Mouse (Mus musculus): Measurements from ENCODE around the gene Cyfip2. TPM values are rescaled to one million over a fixed set of nuclear protein-coding genes. Genes with fewer than 3 reads are reported as not detected.

The Cyfip2 gene
- polyA plus RNA-seq (2017; shearing (Covaris generic)), result 192 TPM

DNA sequence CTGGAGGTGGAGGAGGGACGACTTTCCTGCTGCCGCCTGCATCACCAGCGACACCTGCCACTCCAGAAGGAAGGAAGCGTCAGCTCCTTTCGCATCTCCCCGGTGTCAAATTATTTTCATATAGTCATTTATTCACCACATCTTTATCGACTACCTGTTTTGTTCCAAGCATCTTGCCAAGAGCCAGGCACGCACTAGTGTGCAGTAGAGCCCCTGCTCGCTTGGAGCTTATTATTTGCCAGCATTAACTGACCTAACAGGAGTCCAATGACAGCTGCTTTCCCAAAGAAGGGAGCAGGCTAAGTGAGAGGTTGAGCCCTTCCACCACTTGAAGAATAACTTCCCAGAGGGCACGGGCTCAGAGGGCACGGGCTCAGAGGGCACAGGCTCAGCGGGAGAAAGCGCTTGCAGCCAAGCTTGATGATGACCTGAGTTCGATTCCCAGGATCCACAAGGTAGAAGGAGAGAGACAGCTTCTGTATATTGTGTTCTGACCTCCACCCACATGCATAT is at the start of gene Cyfip2:
TSS of gene Cyfip2 (minus strand) at position 337 of the 513 bp plus-strand sequence.

DNA sequence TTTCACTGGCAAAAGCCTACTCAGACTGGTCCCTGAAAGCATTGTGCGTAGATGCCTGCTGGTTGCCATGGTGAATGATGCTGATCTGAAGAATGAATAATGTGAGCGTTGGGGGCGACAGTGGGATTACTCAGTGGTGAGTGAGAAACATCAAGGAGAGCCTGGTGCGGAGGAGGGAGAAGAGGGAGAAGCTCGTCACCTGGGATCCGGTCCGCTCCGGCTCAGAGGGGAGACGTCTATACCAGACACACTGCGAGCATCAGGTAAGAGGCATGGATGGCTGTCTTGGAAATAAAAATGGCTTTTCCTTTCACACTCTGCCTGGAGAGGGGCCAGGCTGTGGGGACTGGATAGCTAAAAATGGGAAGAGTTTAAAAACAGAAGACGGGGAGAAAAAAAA is 77.3 kb downstream of the Cyfip2 start, which contains the start of gene Fndc9:
TSS of gene Fndc9 (plus strand) at position 198 of the 400 bp plus-strand sequence.

DNA sequence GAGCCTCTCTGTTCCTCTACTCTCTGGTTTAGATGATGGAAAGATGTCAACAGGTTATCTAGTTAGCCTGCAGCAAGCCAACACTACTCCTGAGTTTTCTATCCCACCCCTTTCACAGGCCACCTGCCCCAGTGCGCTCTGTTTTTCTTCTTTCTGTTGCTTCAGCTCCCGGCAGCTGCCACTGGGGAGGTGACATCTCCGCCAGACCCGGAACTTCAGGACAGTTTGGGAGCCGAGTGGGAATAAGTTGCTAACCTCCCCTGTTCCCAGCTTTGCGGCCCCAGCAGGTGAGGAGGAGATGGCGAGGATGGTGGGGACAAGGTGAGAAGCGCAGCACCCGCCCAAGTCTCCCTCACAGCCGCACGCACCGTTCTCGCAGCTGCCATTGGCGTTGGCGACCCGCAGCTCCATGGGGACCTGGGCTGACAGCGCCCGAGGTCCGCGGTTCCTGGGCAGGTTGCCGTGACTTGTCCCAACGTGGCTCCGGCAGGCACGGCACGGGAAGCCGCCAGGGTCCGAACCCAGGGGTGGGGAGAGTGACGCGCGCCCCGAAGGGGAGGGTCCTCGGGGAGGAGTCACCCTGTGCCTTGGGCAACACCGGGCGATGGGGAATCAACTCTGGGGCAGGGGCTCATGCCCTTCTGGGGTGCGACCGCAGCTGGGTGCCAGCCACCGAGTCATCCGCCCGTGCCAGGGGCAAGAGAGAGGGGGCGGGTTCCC is 146.6 kb downstream of the Cyfip2 start, which contains the start of gene Nipal4:
TSS of gene Nipal4 (minus strand) at position 643 of the 720 bp plus-strand sequence.

Other genes with a start within 250 kb of the Cyfip2 start
- gene Nipal4, start 146.4 kb downstream of the Cyfip2 start, polyA plus RNA-seq (2017; shearing (Covaris generic)), result 0.30 TPM
- gene Fndc9, start 77.3 kb downstream of the Cyfip2 start, polyA plus RNA-seq (2017; shearing (Covaris generic)), result 0.88 TPM
- 320 TPM for gene Itk, start 76.7 kb upstream of the Cyfip2 start, polyA plus RNA-seq (2017; shearing (Covaris generic))
- gene Fam71b, start 83.7 kb upstream of the Cyfip2 start, polyA plus RNA-seq (2017; shearing (Covaris generic)), result 0.71 TPM
- gene Med7, start 124.1 kb upstream of the Cyfip2 start, polyA plus RNA-seq (2017; shearing (Covaris generic)), result 65.3 TPM
- 2.3 TPM for gene Havcr2, start 142.1 kb upstream of the Cyfip2 start, polyA plus RNA-seq (2017; shearing (Covaris generic))
- gene Gm12169, start 211.4 kb upstream of the Cyfip2 start, polyA plus RNA-seq (2017; shearing (Covaris generic)), result 0.28 TPM

Measured in inflammation-experienced regulatory T-cells, adult 16 weeks (primary cell).